Mouse (Mus musculus) MEL (cell line): ENCODE data around the gene Pard3b. TPM values are rescaled to one million over a fixed set of nuclear protein-coding genes. Genes with fewer than 3 reads are reported as not detected.

Source experiments
- DNase-seq: peaks from one replicate; pipeline ENCODE4 v3.0.0; 2011; ENCODE audit warnings: low read depth, low spot score
- H3K27ac ChIP-seq: 2 replicates; pipeline ENCODE4 v1.5.1; 2012; ENCODE audit warnings: low read depth, mild to moderate bottlenecking, control low read depth, low read length, moderate library complexity; ENCODE audit not compliant: control insufficient read depth
- H3K27me3 ChIP-seq, 2 experiments: fragments of 150-350 bp in 1 of 2; sonication (generic) in 1 of 2; 2 replicates each; pipeline ENCODE4 v1.6.1; 2012; ENCODE audit warnings: low read length in 2 of 2, mild to moderate bottlenecking in 2 of 2, improper control_type of control experiment in 1 of 2, moderate library complexity in 1 of 2; ENCODE audit not compliant: insufficient read depth in 2 of 2, control insufficient read depth in 1 of 2
- H3K36me3 ChIP-seq, 2 experiments: 2 replicates each; pipeline ENCODE4 v1.6.1; 2012 to 2014; ENCODE audit warnings: low read length in 2 of 2, improper control_type of control experiment in 1 of 2, inconsistent platforms in 1 of 2, mild to moderate bottlenecking in 1 of 2; ENCODE audit not compliant: insufficient read depth in 2 of 2, control insufficient read depth in 1 of 2
- H3K4me1 ChIP-seq, 2 experiments: fragments of 150-350 bp in 1 of 2; sonication (generic) in 1 of 2; 2 replicates each; pipeline ENCODE4 v1.6.1; 2012; ENCODE audit warnings: low read length in 2 of 2, improper control_type of control experiment in 1 of 2, mild to moderate bottlenecking in 1 of 2; ENCODE audit not compliant: insufficient read depth in 2 of 2, control insufficient read depth in 1 of 2
- H3K4me3 ChIP-seq, 2 experiments: fragments of 150-350 bp in 1 of 2; sonication (generic) in 1 of 2; 2 replicates each; pipeline ENCODE4 v1.5.1; 2012; ENCODE audit warnings: low read depth in 2 of 2, low read length in 2 of 2, mild to moderate bottlenecking in 2 of 2, moderate library complexity in 2 of 2, control low read depth in 1 of 2, improper control_type of control experiment in 1 of 2; ENCODE audit not compliant: control insufficient read depth in 1 of 2, insufficient read depth in 1 of 2
- H3K79me2 ChIP-seq: 2 replicates; pipeline ENCODE4 v1.6.1; 2012; ENCODE audit warnings: mild to moderate bottlenecking, low read length, moderate library complexity; ENCODE audit not compliant: control insufficient read depth, poor library complexity, insufficient read depth
- H3K9ac ChIP-seq: 2 replicates; pipeline ENCODE4 v1.6.1; 2012; ENCODE audit warnings: low read depth, mild to moderate bottlenecking, control low read depth, low read length, moderate library complexity; ENCODE audit not compliant: control insufficient read depth, poor library complexity, severe bottlenecking
- H3K9me3 ChIP-seq: fragments of 150-350 bp; sonication (generic); replicated peaks from 2 replicates; pipeline ENCODE4 v1.6.1; 2012; ENCODE audit warnings: mild to moderate bottlenecking, low read length, improper control_type of control experiment, moderate library complexity; ENCODE audit not compliant: insufficient read depth
- CHD1 ChIP-seq: IDR thresholded peaks from 2 replicates; pipeline ENCODE4 v1.6.1; 2012; ENCODE audit warnings: low read depth, mild to moderate bottlenecking, inconsistent platforms, low read length, improper control_type of control experiment
- CHD2 ChIP-seq: IDR thresholded peaks from 2 replicates; pipeline ENCODE4 v1.6.1; 2011; ENCODE audit warnings: low read length, improper control_type of control experiment
- CTCF ChIP-seq, 3 experiments: IDR thresholded peaks in 2 of 3; conservative IDR thresholded peaks in 1 of 3; 2 replicates each; pipeline ENCODE4 v1.5.1; 2011 to 2012; ENCODE audit warnings: low read length in 3 of 3, low read depth in 2 of 3, mild to moderate bottlenecking in 2 of 3, improper control_type of control experiment in 1 of 3, inconsistent platforms in 1 of 3, mixed read lengths in 1 of 3, moderate library complexity in 1 of 3; ENCODE audit not compliant: control insufficient read depth in 1 of 3, insufficient read depth in 1 of 3, poor library complexity in 1 of 3, severe bottlenecking in 1 of 3
- E2F4 ChIP-seq: IDR thresholded peaks from 2 replicates; pipeline ENCODE4 v1.6.1; 2011; ENCODE audit warnings: low read depth, low read length, improper control_type of control experiment, borderline replicate concordance
- ELF1 ChIP-seq: IDR thresholded peaks from 2 replicates; pipeline ENCODE4 v1.6.1; 2014; ENCODE audit warnings: low read depth, mild to moderate bottlenecking, inconsistent platforms, low read length, improper control_type of control experiment, moderate library complexity
- EP300 ChIP-seq, 2 experiments: IDR thresholded peaks; 2 replicates each; pipeline ENCODE4 v1.6.1; 2011; ENCODE audit warnings: improper control_type of control experiment in 2 of 2, low read length in 2 of 2, low read depth in 1 of 2, mild to moderate bottlenecking in 1 of 2
- GABPA ChIP-seq: IDR thresholded peaks from 2 replicates; pipeline ENCODE4 v1.6.1; 2012; ENCODE audit warnings: low read depth, mild to moderate bottlenecking, inconsistent platforms, low read length, improper control_type of control experiment, moderate library complexity
- JUND ChIP-seq: IDR thresholded peaks from 2 replicates; pipeline ENCODE4 v1.6.1; 2011; ENCODE audit warnings: low read depth, mild to moderate bottlenecking, improper control_type of control experiment, low read length
- MAX ChIP-seq: IDR thresholded peaks from 2 replicates; pipeline ENCODE4 v1.6.1; 2011; ENCODE audit warnings: low read length, improper control_type of control experiment
- MAZ ChIP-seq: IDR thresholded peaks from 2 replicates; pipeline ENCODE4 v1.6.1; 2012; ENCODE audit warnings: low read depth, mild to moderate bottlenecking, inconsistent platforms, low read length, improper control_type of control experiment
- MYB ChIP-seq: IDR thresholded peaks from 2 replicates; pipeline ENCODE4 v1.6.1; 2011; ENCODE audit warnings: mild to moderate bottlenecking, low read depth, low read length, improper control_type of control experiment
- NELFE ChIP-seq: IDR thresholded peaks from 2 replicates; pipeline ENCODE4 v1.6.1; 2011; ENCODE audit warnings: low read depth, low read length, improper control_type of control experiment
- NRF1 ChIP-seq: IDR thresholded peaks from 2 replicates; pipeline ENCODE4 v1.6.1; 2014; ENCODE audit warnings: low read depth, mild to moderate bottlenecking, inconsistent platforms, low read length, improper control_type of control experiment, moderate library complexity; ENCODE audit not compliant: poor library complexity, insufficient read depth, severe bottlenecking
- POLR2AphosphoS2 ChIP-seq: IDR thresholded peaks from 2 replicates; pipeline ENCODE4 v1.6.1; 2011; ENCODE audit warnings: low read length, improper control_type of control experiment
- TBP ChIP-seq: IDR thresholded peaks from 2 replicates; pipeline ENCODE4 v1.8.0; 2011; ENCODE audit warnings: low read depth, low read length, improper control_type of control experiment
- TCF12 ChIP-seq: IDR thresholded peaks from 2 replicates; pipeline ENCODE4 v1.6.1; 2014; ENCODE audit warnings: low read depth, mild to moderate bottlenecking, inconsistent platforms, low read length, improper control_type of control experiment, moderate library complexity
- UBTF ChIP-seq: IDR thresholded peaks from 2 replicates; pipeline ENCODE4 v1.6.1; 2012; ENCODE audit warnings: low read depth, mild to moderate bottlenecking, inconsistent platforms, low read length, improper control_type of control experiment, moderate library complexity, borderline replicate concordance; ENCODE audit not compliant: insufficient read depth
- USF1 ChIP-seq: IDR thresholded peaks from 2 replicates; pipeline ENCODE4 v1.6.1; 2014; ENCODE audit warnings: low read depth, mild to moderate bottlenecking, inconsistent platforms, low read length, improper control_type of control experiment, moderate library complexity
- USF2 ChIP-seq, 2 experiments: IDR thresholded peaks; 2 replicates each; pipeline ENCODE4 v1.6.1; 2011 to 2012; ENCODE audit warnings: improper control_type of control experiment in 2 of 2, low read length in 2 of 2, borderline replicate concordance in 1 of 2, inconsistent platforms in 1 of 2, low read depth in 1 of 2, mild to moderate bottlenecking in 1 of 2; ENCODE audit not compliant: insufficient read depth in 1 of 2
- polyA plus RNA-seq, 2 experiments: library from polyadenylated mRNA; stranded (reverse) in 1 of 2; unstranded in 1 of 2; fragments of >175 nt in 1 of 2; fragments of >200 nt in 1 of 2; gene quantifications; 2 replicates each; pipeline versions ENCODE4 v1.2.1 to v1.2.4; 2012; ENCODE audit warnings: low replicate concordance in 2 of 2, low read depth in 1 of 2; ENCODE audit not compliant: insufficient read length in 2 of 2, insufficient read depth in 1 of 2, missing spikeins in 1 of 2
- total RNA-seq: library from RNA; depleted of rRNA; stranded (reverse); fragments of 300-350 nt; gene quantifications from 2 replicates; pipeline ENCODE4 v1.2.3, GENCODE M21; 2012

The Pard3b gene
- total and polyA plus RNA-seq, 3 experiments: not detected

- TF ChIP-seq JUND: no peak
- TF ChIP-seq CHD2: no peak
Measured at GRCm38 (mm10) chr1:62328808-62329207, 690.2 kb downstream of the Pard3b start (continued).

GRCm38 (mm10) chr1:62333016-62333415 is 694.4 kb downstream of the Pard3b start:
- DNase-seq: no peak
- H3K9ac ChIP-seq: no peak overlapping the region
- TF ChIP-seq UBTF (no peak), MYB (no peak), EP300 (IDR thresholded peaks at IDR 0.05; ENCODE audit: low read depth in 1 of 2, low read length in 2 of 2) (no peak), E2F4 (no peak), MAZ (no peak), NRF1 (no peak), TBP (no peak), MAX (no peak), POLR2AphosphoS2 (no peak), ELF1 (no peak)
- H3K4me1 ChIP-seq: no peaks in the 10 kb centered on the region
- H3K36me3 ChIP-seq: no peaks in the 10 kb centered on the region
- no peak overlapping the region for H3K4me3 ChIP-seq
- H3K27me3 ChIP-seq: no peaks in the 10 kb centered on the region
- no peaks in the 10 kb centered on the region for H3K9me3 ChIP-seq
- H3K79me2 ChIP-seq: no peaks in the 10 kb centered on the region
- H3K27ac ChIP-seq: no peak overlapping the region

GRCm38 (mm10) chr1:62334196-62334595 is 695.6 kb downstream of the Pard3b start:
- Histone ChIP-seq H3K27ac (no peak overlapping the region), H3K27me3 (no peaks in the 10 kb centered on the region), H3K4me1 (no peaks in the 10 kb centered on the region), H3K4me3 (no peak overlapping the region), H3K36me3 (no peaks in the 10 kb centered on the region), H3K9ac (no peak overlapping the region), H3K9me3 (no peaks in the 10 kb centered on the region), H3K79me2 (no peaks in the 10 kb centered on the region)
- TF ChIP-seq CHD1 (no peak), NELFE (no peak), JUND (no peak), CTCF (IDR thresholded peaks at IDR 0.05 in 2 of 3, conservative IDR thresholded peaks at IDR 0.05 in 1 of 3; ENCODE audit: control insufficient read depth in 1 of 3, insufficient read depth in 1 of 3, low read depth in 2 of 3, low read length in 3 of 3, poor library complexity in 1 of 3, severe bottlenecking in 1 of 3) (no peak), GABPA (no peak), USF2 (IDR thresholded peaks at IDR 0.05; ENCODE audit: borderline replicate concordance in 1 of 2, insufficient read depth in 1 of 2, low read depth in 1 of 2, low read length in 2 of 2) (no peak), EP300 (IDR thresholded peaks at IDR 0.05; ENCODE audit: low read depth in 1 of 2, low read length in 2 of 2) (no peak), USF1 (no peak), TCF12 (no peak)
- DNase-seq: no peak
